Mouse (Mus musculus): ENCODE measurements at regions not wholly inside any gene's neighbourhood (a gene's known extent, or its start where the extent isn't known, plus 50 kb on each side); places are given as distances from the start of the nearest gene placed in this dataset.

DNA sequence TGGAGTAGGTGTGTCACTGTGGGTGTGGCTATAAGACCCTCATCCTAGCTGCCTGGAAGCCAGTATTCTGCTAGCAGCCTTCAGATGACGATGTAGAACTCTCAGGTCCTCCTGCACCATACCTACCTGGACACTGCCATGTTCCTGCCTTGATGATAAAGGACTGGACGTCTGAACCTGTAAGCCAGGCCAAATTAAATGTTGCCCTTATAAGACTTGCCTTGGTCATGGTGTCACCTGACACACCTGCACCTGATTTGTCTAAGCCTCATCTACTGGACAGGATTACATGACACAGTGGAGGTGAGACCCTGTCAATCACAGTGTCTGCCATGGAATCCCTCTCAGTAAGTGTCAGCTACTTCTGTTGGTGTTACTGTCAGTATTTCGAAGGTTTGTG, 92.5 kb upstream of the Pgrmc2 start:
- DNase-seq: no peak

DNA sequence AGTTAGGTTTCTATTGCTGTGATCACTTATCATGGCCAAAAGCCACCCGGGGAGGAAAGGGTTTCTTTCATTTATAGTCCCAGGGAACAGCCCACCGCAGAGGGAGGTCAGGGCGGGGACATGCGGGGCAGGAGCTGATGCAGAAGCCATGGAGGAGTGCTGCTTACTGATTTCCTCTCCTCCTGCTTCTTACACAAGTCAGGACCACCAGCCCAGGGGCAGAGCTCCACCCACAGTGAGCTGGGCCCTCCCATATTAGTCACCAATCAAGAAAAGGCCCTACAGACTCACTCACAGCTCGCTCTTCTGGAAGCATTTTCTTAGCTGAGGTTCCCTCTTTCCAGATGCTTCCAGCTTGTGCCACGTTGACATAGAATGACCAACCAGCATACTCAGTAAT, 90.7 kb upstream of the Pgrmc2 start:
- no peak for DNase-seq

DNA sequence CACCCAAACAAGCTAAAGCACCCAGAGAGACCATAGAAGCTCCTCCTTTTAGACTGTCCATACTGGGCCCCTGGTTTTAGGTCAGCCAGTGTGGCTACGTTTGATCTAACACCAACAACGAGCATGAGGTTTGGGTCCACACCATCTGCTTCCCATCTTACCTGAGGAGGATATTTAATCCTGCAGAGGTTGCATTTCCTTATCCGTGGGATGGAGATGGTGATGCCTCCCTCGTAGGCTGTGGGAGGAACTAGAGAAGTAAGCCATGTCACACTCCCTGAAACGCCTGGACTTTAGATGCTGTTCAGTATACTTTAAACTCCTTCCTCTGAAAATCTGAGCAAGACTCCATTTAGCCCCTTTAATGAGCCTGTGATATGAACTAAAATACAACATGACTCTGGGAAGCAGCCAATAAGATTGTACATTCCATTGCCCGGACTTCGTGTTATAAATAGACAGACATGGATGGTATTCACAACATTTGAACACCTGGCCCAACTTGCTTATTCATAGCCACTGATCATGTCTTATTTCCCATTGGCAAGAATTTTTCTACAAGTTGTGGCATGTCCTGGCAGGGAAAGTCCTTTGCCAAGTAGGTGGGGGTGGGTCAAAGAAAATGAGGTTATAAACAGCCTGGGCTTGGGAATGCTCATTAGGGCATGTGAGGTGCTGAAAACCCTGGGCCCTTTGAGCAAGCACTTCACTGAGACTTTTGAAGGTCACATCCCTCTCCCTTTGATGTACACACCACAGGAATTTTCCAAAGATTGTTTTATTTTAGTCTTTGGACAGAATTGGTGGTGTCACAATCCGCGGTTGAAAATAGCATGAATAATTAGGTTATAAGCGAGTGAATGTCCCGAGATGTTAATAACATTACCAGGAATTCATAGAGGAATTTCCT, 89.7 kb upstream of the Pgrmc2 start:
- no peak for DNase-seq

DNA sequence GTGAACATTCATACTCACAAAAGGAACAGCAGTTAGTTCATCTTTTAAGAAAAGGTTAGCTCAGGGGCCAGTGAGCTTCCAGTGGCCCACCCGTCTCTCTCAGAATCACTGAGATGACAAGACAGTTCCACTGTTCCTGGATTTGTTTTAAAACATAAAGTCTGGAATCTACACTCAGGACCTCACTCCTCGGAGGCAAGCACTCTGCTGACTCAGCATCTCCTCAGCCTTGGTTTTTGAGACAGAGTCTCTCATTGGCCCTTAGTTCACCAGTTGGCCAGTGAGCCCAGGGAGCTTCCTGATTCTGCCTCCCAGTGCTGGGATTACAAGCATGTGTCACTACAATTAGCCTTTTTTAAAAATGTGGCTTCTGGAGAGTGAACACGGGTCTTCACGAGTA, 88.9 kb upstream of the Pgrmc2 start:
- DNase-seq: no peak

DNA sequence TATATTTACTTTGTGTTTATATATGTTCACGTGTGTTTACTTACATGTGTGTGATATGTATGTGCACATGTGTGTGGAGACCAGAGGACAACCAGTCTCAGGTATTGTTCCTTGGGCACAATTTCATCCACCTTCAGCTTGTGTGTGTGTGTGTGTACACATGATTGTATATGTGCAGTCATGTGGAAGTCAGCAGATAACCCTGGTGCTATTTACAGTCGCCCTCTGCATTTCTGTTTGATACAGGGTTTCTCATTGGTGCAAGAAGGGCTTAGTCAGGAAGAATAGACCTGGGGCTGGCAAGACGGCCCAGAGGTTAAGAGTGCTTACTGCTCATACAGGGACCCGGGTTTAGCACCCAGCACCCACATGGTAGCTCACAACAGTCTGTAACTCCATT, 88.5 kb upstream of the Pgrmc2 start:
- DNase-seq: no peak

DNA sequence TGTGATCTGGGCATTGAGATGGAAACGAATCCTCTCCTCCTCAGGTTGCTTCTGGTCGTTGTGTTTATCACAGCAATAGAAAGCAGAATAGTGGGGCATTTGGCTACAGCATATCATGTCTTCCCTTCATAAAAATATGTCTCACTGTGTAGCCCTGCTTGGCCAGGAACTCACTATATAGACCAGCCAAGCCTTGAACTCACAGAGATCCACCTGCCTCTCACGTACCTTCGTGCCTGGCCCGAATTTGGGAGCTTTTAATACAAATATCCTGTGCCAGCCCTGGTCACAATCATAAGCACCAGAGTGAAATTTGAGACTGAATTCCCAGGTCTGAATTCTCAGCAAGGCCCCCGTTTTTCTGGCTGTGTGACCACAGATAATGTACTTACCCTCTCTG, 87.7 kb upstream of the Pgrmc2 start:
- DNase-seq: no peak

DNA sequence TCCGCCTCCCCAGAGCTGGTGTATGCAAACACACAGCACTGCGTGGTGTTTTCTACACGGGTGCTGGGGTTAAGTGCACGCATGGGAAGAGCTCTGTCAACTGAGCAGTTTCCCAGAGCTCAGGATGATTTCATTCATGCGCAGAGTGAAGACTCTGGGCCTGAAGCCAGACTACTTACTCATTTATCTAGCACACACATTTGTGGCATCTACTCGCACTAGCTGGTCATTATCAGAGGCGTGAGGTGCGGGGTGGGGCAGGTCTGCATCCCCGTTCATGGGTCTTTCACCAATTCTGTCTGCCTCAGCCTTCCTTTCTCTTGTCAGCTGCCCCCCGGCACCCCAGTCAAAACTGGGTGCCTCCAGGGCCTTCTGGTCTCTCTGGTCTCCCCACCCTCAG, 86.6 kb upstream of the Pgrmc2 start:
- DNase-seq: no peak

DNA sequence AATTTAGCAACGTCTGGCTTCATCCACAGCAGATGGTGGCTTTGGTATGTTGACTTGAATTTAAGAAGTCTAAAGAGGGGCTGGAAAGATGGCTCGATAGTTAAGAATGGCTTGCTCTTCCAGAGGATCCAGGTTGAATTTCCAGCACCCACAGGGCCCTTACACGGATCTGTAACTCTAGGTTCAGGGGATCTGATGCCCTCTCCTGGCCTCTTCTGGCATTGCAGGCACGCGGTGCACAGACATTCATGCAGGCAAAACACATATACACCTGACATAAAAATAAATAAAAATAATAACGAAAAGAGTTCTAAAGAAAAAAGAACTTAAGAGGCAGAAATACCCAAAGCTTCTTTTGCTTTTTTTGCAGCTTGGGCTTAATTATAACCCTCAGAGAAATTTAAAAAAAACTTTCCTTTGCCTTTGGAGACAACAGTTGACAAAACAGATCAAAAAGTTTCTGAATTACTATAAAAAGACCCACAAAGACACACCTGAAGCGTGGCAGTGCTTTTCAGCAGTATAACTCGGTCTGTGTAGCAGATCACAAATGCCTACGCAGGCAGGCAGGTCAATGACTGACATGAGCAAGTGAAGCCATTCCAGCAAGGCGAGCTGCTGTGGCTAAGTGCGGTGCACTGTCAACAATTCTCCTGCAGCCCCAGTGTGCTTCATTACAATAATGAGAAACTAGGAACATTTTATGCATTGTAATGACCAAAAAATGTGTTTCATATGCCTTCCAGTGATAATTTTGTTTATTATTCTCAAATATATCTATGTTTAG, 85.5 kb upstream of the Pgrmc2 start:
- no peak for DNase-seq

DNA sequence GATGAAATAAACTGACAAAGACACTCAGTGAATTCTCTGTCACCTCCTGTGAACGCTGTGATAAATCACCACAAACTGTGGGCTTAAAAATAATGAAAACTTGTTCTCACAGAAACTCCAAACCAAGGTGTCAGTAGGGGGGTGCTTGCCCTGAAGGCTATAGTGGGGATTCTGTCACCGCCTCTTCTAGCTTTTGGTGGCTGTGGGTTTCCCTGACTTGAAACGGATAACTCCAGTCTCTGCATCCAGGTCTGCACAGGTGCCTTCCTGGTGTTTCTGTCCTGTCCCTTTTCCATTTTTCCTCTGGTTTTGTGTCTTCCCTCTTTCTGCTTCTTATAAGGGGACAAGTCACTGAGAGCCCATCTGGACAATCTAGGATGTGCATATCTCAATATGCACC, 84.6 kb upstream of the Pgrmc2 start:
- no peak for DNase-seq

DNA sequence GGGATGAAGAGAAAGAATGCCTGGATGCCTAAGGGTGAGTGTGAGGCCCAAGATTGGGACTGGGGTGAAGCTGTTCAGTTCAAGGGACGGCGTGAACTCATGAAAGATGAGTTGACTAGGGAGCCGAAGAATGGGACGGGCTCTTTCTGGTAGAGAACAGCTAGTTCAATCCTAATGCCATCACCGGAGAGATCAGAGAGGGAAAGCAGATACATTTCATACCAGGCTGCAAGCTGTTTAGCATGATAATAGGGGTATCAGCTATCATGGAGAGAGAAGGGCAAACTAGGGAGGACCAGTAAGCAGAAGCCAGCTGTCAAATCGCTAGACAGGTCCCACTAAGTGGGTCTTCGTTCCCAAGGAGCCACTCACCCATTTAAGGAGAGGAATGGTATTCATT, 81.9 kb upstream of the Pgrmc2 start:
- DNase-seq: no peak

DNA sequence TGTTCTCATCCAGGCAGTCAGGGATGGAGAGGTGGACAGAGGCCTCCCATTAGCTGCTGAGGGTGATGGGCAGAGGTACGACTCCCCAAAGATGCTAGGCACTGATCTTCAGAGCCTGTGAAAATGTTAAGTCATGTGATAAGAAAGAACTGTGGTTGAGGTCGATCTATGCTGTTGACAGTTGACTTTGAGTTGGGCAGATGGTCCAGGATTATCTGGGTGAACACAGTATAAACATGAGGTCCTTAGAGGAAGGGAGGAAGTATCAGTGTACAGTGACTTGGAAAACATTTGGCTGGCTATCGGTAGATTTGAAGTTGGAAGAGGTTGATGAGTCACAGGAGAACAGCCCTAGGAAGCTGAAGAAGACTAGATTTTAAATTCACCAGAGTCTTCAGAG, 80.9 kb upstream of the Pgrmc2 start:
- no peak for DNase-seq

DNA sequence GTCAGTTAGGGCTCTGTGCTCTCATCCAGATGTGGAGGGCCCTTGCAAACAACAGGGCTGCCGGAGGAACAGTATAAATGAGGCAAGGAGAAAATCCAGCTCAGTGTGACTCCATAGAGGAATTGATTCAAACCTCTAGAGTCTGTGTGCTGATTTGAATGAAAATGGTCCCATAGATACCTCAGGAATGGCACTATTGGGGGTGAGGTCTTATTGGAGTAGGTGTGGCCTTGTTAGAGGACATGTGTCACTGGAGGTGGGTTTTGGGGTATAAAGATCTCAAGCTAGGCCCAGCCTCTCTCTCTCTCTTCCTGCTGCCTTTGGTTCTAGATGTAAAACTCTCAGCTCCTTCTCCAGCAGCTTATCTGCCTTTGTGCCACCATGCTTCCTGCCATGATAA, 79.7 kb upstream of the Pgrmc2 start:
- DNase-seq: no peak

DNA sequence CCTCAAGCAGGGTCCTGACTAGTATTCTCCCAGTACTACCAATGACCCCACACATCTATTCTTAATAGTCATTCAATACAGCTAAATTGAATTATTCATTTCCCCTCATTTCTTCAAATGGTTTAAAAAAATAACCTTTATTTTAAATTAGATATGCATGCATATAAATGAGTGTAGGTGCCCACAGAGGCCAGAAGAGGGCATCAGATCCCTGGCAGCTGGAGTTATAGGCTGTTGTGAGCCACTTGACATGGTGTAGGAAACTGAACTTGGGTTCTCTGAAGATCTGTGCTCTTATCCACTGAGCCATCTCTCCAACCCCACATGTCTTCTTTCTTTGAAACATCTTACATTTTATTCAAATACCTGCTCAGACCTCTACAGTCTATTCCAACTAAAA, 77.8 kb upstream of the Pgrmc2 start:
- no peak for DNase-seq

DNA sequence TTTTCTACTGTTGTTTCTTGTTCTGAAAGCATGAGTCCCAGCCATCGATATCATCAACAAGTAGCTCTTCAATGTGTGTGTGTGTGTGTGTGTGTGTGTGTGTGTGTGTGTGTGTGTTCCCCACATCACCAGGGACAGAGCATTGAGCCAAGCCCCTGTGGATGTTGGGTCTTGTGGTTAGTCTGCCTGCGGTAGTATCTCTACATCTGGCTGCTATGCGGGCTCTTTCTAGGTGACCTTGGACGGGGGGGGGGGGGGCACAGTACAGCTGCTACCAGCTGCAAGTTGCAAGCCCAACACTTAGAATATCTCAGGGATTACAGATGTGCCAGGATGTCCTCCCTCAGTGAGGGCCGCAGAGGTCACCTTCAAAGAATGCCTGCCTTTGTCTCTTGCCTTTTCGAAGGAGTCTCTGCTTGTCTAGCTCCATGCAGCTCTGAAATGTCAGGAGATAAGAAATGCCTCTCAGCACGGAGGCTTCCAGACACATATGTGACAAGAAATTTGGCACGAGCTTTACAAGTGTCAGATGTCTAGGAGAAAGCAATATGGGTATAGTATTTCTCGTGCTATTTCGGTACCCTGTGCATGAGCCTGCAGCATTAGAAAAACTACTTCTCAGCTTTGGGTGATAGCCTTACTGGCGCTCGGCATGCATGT, 75.6 kb upstream of the Pgrmc2 start:
- DNase-seq: no peak

DNA sequence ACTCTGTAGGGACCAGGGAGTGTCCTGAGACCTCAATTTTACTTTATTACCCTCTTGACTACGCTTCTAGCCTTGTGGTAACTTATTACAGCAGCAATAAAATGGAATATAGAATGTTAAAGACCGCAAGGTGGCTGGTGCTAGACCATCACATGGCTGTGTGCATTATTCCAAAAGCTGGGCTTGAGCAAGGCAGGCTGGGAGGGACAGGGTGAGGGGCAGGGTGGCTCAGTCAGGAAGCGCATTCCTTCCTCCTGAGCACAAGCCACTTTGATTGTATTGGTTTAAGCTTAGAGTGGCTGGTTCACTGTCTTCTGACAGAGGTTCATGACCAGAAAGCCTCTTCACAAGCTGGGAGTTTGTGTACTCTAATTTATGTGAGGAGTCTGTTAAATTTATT, 74.6 kb upstream of the Pgrmc2 start:
- no peak for DNase-seq

DNA sequence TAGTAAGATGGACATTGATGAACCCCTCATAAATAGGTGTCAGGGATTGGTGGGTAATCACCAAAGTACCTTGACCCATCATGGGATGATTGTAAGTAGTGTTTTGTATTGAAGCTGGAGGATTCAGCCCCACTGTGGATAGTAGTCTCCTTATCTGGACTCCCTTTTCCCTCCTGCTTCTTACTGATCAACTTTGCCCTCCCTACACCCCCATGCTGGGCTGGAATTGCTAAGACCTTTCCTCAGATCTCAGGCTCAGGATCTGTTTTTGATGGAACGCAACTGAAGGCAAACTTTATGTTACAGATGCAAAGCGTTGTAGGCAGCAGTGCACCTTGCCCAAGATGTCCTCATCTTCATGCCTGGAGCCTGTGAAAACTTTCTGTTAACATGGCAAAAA, 73.7 kb upstream of the Pgrmc2 start:
- DNase-seq: no peak

DNA sequence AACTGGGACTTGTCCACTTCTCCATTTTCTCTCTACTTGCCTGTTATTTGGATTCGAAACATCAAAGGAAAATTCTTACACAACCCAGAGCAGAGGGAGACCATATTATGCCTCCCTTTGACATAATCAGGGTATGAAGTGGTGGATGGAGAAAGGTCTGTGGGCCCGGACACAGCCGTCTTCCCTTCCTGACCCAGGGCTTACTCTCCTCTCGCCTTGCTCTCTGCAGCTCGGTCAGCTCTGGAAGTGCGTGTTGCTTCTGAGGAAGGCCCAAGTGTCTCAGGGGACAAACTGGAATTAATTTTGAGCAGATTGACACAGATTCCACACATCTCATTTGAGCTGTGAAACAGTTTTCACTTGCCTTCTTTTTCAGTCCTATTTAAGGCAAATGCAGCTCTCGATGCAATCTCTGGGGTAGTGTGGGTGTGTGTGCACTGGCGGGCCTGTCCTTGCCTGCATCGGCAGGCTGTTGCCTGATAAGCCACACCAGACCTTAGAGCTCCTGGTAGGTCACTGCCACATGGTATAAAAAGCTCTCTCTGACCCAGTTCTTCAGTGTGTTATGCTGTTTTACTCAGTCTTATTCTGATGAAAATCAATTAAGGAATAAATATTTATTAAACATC, 72.4 kb upstream of the Pgrmc2 start:
- DNase-seq: no peak

DNA sequence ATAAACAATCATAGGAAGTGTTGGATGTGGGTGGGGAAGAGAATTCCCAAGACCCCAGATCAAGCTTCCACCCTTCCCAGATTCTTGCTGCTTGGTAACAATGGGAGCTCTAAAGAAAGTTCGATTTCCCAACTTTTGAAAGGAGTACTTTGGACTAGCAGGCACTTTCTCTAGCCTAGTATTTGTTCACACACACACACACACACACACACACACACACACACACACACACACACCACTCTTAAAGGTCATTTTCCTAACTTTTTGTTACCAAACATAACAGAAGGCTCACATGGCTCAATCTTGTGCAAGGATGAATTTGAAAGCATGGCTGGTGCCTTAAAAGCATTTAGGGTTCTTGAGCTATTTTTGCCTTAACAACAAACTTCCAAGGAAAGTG, 71.6 kb upstream of the Pgrmc2 start:
- DNase-seq: no peak

DNA sequence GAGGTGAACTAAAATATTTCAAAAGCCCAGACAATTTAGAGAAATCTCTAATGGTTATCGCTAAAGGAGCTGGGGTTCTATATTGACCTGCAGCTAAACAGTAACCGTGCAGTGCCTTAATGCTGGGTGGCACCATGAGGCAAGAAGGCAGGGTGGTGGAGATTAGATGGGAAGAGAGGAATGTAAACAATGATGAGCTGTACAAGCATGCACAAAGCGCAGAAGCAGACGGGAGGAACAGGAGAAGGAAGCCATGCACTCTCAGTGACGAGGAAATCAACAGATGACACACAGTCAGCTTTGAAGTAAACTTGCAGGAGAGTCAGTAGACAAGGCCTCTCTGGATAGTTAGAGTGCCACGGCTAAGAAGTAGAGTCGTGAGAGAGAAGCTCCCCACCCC, 69.1 kb upstream of the Pgrmc2 start:
- no peak for DNase-seq

DNA sequence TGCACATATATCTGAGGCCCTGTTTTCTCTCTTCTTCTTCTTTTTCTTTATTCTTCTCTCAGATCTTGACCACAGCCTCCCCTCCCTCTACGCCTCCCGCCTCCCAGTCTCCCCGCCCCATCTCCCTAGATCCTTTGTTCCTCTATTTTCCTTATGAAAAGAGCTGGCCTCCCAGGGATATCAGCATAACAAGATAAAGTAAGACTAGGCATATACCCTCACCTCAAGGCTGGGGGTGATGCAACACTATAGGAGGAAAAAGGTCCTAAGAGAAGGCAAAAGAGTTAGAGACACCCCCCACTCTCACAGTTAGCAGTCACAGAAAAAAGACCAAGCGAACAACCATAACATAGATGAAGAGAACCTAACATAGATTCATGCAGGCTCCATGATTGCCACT, 57.5 kb upstream of the Pgrmc2 start:
- DNase-seq: no peak

DNA sequence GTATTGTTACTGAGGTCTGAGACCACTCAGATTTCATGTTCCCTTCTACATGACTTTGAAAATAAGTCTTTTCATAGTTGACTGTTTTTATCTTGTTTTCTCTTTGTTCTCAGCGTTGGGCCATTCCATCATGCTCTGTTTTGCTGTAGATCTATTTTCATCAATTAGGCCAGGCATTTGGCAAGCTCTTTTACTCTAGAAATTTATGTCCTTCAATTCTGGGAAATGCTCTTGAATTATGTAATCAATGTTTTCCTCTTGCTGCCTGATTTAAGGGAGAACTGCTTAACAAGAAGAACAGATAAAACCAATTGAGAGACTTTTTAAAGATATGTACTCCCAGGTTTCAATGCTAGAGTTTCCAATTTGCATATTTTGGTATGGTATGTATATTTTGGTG, 55.1 kb upstream of the Pgrmc2 start:
- DNase-seq: no peak

DNA sequence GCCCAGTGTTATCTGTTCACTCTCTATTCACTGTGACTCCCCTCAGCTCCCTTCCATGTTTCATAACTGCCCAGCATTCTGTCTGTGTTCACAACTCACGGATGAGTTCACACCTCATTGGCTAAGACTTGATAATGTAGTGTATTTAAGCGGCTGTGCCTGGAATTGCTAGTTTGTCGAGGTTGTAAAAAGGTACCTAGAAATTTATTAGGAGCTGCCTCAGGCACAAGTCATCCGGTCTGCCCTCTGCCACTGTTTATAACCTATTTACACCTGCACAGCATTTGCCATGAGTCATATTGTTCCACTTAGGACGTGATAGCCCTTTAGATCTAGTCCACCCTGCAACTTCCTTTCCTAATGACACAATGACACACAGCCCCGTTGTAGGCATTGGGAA, 50.0 kb upstream of the Pgrmc2 start:
- no peak for DNase-seq
